Mouse (Mus musculus): ENCODE data around the gene Coro7. TPM values are rescaled to one million over a fixed set of nuclear protein-coding genes. Genes with fewer than 3 reads are reported as not detected.

The Coro7 gene
- polyA plus RNA-seq, 1 experiment from 2014 or later = 21.7 TPM

- Histone ChIP-seq H3K27ac (replicated peaks) (peak overlapping the region; percentile 30; the same call in 1 of the 2 replicates), H3K4me3 (no peak overlapping the region), H3K4me2 (replicated peaks) (no peak overlapping the region), H3K9ac (replicated peaks) (0 out of 2 replicates have a peak overlapping the region, but pooled peaks have one; percentile 31), H3K4me1 (peaks cover 52% of the 10 kb centered on the region), H3K9me3 (no peaks in the 10 kb centered on the region), H3K36me3 (peaks cover 35% of the 10 kb centered on the region), H3K27me3 (no peaks in the 10 kb centered on the region)
- peak; percentile 48 for ATAC-seq (ENCODE audit: low FRiP score, low read depth)
- WGBS = 60% methylated on average over 9 of the region's 9 CpGs
Measured at GRCm38 (mm10) chr16:4607818-4608531, 71.6 kb downstream of the Coro7 start.

GRCm38 (mm10) chr16:4606431-4607084, 73.0 kb downstream of the Coro7 start:
- H3K36me3 ChIP-seq = peaks cover 25% of the 10 kb centered on the region
- H3K4me1 ChIP-seq = peaks cover 65% of the 10 kb centered on the region
- 0 out of 2 replicates have a peak overlapping the region, but pooled peaks have one; percentile 20 for H3K9ac ChIP-seq (replicated peaks)
- no peak for ATAC-seq (ENCODE audit: low FRiP score, low read depth)
- no peaks in the 10 kb centered on the region for H3K27me3 ChIP-seq
- H3K4me2 ChIP-seq (replicated peaks) = no peak overlapping the region
- no peaks in the 10 kb centered on the region for H3K9me3 ChIP-seq
- H3K27ac ChIP-seq (replicated peaks) = peak overlapping the region; percentile 62
- WGBS = 42% methylated on average over 5 of the region's 5 CpGs
- no peak overlapping the region for H3K4me3 ChIP-seq

GRCm38 (mm10) chr16:4605514-4606131, 74.0 kb downstream of the Coro7 start:
- Histone ChIP-seq H3K27ac (replicated peaks) (peak overlapping the region; percentile 9), H3K9me3 (no peaks in the 10 kb centered on the region), H3K4me1 (peaks cover 74% of the 10 kb centered on the region), H3K36me3 (peaks cover 17% of the 10 kb centered on the region), H3K27me3 (no peaks in the 10 kb centered on the region), H3K9ac (replicated peaks) (no peak overlapping the region), H3K4me3 (no peak overlapping the region), H3K4me2 (replicated peaks) (no peak overlapping the region)
- ATAC-seq (ENCODE audit: low FRiP score, low read depth) = peak; percentile 31; the same call in 1 of the 2 replicates
- 43% methylated on average over 13 of the region's 13 CpGs for WGBS

- Histone ChIP-seq H3K4me3 (no peak overlapping the region), H3K9ac (replicated peaks) (no peak overlapping the region), H3K27me3 (no peaks in the 10 kb centered on the region), H3K36me3 (peaks cover 8% of the 10 kb centered on the region), H3K4me2 (replicated peaks) (no peak overlapping the region), H3K27ac (replicated peaks) (no peak overlapping the region), H3K9me3 (no peaks in the 10 kb centered on the region), H3K4me1 (peaks cover 87% of the 10 kb centered on the region)
- ATAC-seq (ENCODE audit: low FRiP score, low read depth) = no peak
- 71% methylated on average over 11 of the region's 11 CpGs for WGBS
Measured at GRCm38 (mm10) chr16:4604293-4604837, 75.2 kb downstream of the Coro7 start.

GRCm38 (mm10) chr16:4603453-4603837, 76.1 kb downstream of the Coro7 start:
- Histone ChIP-seq H3K9ac (replicated peaks) (no peak overlapping the region), H3K27ac (replicated peaks) (0 out of 2 replicates have a peak overlapping the region, but pooled peaks have one; percentile 54), H3K4me1 (peaks cover 96% of the 10 kb centered on the region), H3K4me2 (replicated peaks) (0 out of 2 replicates have a peak overlapping the region, but pooled peaks have one; percentile 4), H3K9me3 (no peaks in the 10 kb centered on the region), H3K36me3 (peaks cover under 1% of the 10 kb centered on the region), H3K4me3 (no peak overlapping the region), H3K27me3 (no peaks in the 10 kb centered on the region)
- 67% methylated on average over 1 of the region's 1 CpGs for WGBS
- no peak for ATAC-seq (ENCODE audit: low FRiP score, low read depth)

GRCm38 (mm10) chr16:4602766-4603452, 76.7 kb downstream of the Coro7 start:
- peak overlapping the region; percentile 54 for H3K27ac ChIP-seq (replicated peaks)
- no peak overlapping the region for H3K4me3 ChIP-seq
- no peaks in the 10 kb centered on the region for H3K27me3 ChIP-seq
- peaks cover 98% of the 10 kb centered on the region for H3K4me1 ChIP-seq
- H3K36me3 ChIP-seq = no peaks in the 10 kb centered on the region
- peak overlapping the region; percentile 34; the same call in 1 of the 2 replicates for H3K9ac ChIP-seq (replicated peaks)
- no peaks in the 10 kb centered on the region for H3K9me3 ChIP-seq
- 46% methylated on average over 7 of the region's 7 CpGs for WGBS
- H3K4me2 ChIP-seq (replicated peaks) = 0 out of 2 replicates have a peak overlapping the region, but pooled peaks have one; percentile 4
- no peak for ATAC-seq (ENCODE audit: low FRiP score, low read depth)

- Histone ChIP-seq H3K4me1 (peaks cover 98% of the 10 kb centered on the region), H3K4me3 (no peak overlapping the region), H3K9me3 (no peaks in the 10 kb centered on the region), H3K4me2 (replicated peaks) (0 out of 2 replicates have a peak overlapping the region, but pooled peaks have one; percentile 0), H3K27ac (replicated peaks) (peak overlapping the region; percentile 54), H3K36me3 (no peaks in the 10 kb centered on the region), H3K27me3 (no peaks in the 10 kb centered on the region), H3K9ac (replicated peaks) (no peak overlapping the region; the same call in 1 of the 2 replicates)
- ATAC-seq (ENCODE audit: low FRiP score, low read depth) = no peak
- WGBS = 20% methylated on average over 3 of the region's 3 CpGs
Measured at GRCm38 (mm10) chr16:4602189-4602588, 77.4 kb downstream of the Coro7 start.

- H3K4me1 ChIP-seq = peaks cover 98% of the 10 kb centered on the region
- no peak for ATAC-seq (ENCODE audit: low FRiP score, low read depth)
- no peaks in the 10 kb centered on the region for H3K36me3 ChIP-seq
- no peaks in the 10 kb centered on the region for H3K27me3 ChIP-seq
- H3K4me2 ChIP-seq (replicated peaks) = no peak overlapping the region
- no peaks in the 10 kb centered on the region for H3K9me3 ChIP-seq
- H3K9ac ChIP-seq (replicated peaks) = no peak overlapping the region
- H3K4me3 ChIP-seq = no peak overlapping the region
- WGBS = 86% methylated on average over 9 of the region's 9 CpGs
- H3K27ac ChIP-seq (replicated peaks) = 0 out of 2 replicates have a peak overlapping the region, but pooled peaks have one; percentile 36
Measured at GRCm38 (mm10) chr16:4600701-4601310, 78.8 kb downstream of the Coro7 start.

GRCm38 (mm10) chr16:4599616-4600015, 80.0 kb downstream of the Coro7 start:
- Histone ChIP-seq H3K4me1 (peaks cover 93% of the 10 kb centered on the region), H3K4me2 (replicated peaks) (no peak overlapping the region), H3K9me3 (no peaks in the 10 kb centered on the region)

GRCm38 (mm10) chr16:4598891-4599543, 80.6 kb downstream of the Coro7 start:
- ATAC-seq (ENCODE audit: low FRiP score, low read depth) = no peak
- H3K9me3 ChIP-seq = no peaks in the 10 kb centered on the region
- H3K4me2 ChIP-seq (replicated peaks) = peak overlapping the region; percentile 100
- 22% methylated on average over 6 of the region's 6 CpGs for WGBS
- H3K27ac ChIP-seq (replicated peaks) = peak overlapping the region; percentile 67
- peaks cover 87% of the 10 kb centered on the region for H3K4me1 ChIP-seq
- H3K9ac ChIP-seq (replicated peaks) = peak overlapping the region; percentile 39; the same call in 1 of the 2 replicates
- no peaks in the 10 kb centered on the region for H3K36me3 ChIP-seq
- no peaks in the 10 kb centered on the region for H3K27me3 ChIP-seq
- no peak overlapping the region; the same call in 1 of the 2 replicates for H3K4me3 ChIP-seq

More at GRCm38 (mm10) chr16:4599616-4600015, 80.0 kb downstream of the Coro7 start:
- Histone ChIP-seq H3K4me3 (no peak overlapping the region), H3K27ac (replicated peaks) (no peak overlapping the region), H3K9ac (replicated peaks) (no peak overlapping the region), H3K27me3 (no peaks in the 10 kb centered on the region), H3K36me3 (no peaks in the 10 kb centered on the region)
- 84% methylated on average over 3 of the region's 3 CpGs for WGBS
- ATAC-seq (ENCODE audit: low FRiP score, low read depth) = no peak

Data from midbrain, embryonic 12.5 days (tissue).